Mouse (Mus musculus): Measurements from ENCODE around the gene Pimreg. TPM values are rescaled to one million over a fixed set of nuclear protein-coding genes. Genes with fewer than 3 reads are reported as not detected.

The Pimreg gene
- 228 and 241 TPM in 2 replicates for polyA plus RNA-seq (2014; fragmentation: Nextera tagmentation; extraction: Ambion mirVana)

DNA sequence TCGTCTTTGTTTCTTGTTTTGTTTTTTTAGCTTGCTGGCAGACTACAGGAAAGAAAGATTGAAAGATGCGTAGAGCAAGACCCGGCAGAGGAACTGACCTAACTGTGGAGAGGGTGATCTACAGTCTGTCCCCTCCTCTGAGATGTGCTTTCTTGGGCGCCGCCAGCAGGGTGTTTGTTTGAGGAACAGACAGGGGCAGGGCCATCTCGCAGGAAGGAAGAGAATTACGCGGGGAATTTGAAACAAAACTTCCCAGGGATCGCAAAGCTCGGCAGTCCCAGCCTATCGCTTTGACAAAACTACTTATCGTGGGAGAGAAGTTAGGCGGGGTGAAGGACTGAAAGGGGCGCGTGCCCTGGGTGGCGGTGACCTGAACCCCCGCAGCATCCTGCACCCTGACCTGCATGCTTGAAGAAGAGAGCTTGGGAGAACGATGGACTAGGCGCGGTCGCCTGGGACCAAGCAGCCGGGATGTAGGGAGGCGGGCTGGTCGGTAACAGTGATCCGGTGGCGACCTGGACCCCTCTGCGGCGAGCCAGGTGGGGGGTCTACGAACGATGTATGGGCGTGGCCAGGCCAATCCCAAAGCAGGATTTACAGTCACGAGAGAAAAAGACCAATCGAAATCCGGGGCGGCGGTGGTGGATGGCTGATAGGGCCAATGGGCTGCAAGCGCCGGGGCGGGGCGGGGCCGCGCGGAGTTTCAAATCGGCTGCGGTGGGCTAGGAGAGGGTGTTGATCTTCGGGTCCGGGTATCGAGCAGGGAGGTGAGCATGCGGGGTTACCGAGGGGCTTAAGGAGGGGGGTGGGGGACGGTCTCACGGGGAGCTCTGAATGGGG is at the start of gene Pimreg:
Pimreg (plus strand) TSS at position 265 of the 840 bp plus-strand sequence.
- DNase-seq (ENCODE audit: low spot score) (peak; percentile 98), ATAC-seq (replicated peaks; ENCODE audit: low FRiP score) (peak; percentile 91)
- Histone ChIP-seq H3K27me3 (ENCODE audit: control insufficient read depth, insufficient read depth, low read length) (no peaks in the 10 kb centered on the region), H3K36me3 (ENCODE audit: control insufficient read depth, insufficient read depth, low read length) (peaks cover 2% of the 10 kb centered on the region; the same call in 1 of the 2 replicates), H3K4me3 (ENCODE audit: low read depth, low read length) (peak within 1 kb of the TSS; percentile 71), H3K9me3 (ENCODE audit: control insufficient read depth, low read length) (no peaks in the 10 kb centered on the region), H3K4me2 (ENCODE audit: low read depth, low read length, severe bottlenecking) (peak within 1 kb of the TSS; percentile 94), H3K9ac (ENCODE audit: low read length) (peak within 1 kb of the TSS; percentile 80), H3K4me1 (replicated peaks; ENCODE audit: control insufficient read depth, insufficient read depth, low read length) (peaks cover 27% of the 10 kb centered on the region), H3K27ac (ENCODE audit: low read depth, low read length) (peak within 1 kb of the TSS; percentile 82)
- WGBS, result under 1% methylated on average over 52 of the region's 52 CpGs

GRCm38 (mm10) chr11:71992438-71992837 is 49.4 kb upstream of the Pimreg start:
- WGBS, result 93% methylated on average over 12 of the region's 12 CpGs

DNA sequence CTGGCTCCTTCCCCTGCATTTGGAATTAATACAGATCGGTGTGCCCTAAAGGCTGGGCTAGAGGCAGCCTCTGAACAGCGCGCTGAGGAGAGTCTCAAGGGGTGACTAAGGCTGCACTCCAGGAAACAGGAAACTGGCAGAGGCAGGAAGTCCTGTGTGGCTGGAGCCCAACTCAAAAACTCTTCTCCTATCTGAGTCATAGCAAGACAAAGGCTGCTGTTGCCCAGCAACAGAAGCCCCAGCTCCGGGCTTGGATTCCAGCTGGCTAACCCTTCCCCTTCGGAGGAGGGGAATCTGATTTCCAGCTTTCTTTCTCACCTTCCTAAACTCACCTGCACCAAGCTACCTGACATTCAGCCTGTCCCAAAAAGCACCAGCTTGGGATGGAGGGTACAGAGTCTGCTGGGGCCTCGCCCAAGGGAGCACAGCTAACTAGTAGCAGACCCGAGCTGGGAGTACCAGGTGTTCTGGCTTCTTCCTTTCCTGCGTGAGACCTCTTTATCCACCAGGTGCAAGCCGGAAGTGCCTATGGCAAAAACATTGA is 45.8 kb upstream of the Pimreg start:
- ATAC-seq (replicated peaks; ENCODE audit: low FRiP score) (peak; percentile 55), DNase-seq (ENCODE audit: low spot score) (peak; percentile 64)
- Histone ChIP-seq H3K27me3 (ENCODE audit: control insufficient read depth, insufficient read depth, low read length) (no peaks in the 10 kb centered on the region; the same call in 1 of the 2 replicates), H3K4me2 (ENCODE audit: low read depth, low read length, severe bottlenecking) (0 out of 2 replicates have a peak overlapping the region, but pooled peaks have one; percentile 20), H3K27ac (ENCODE audit: low read depth, low read length) (no peak overlapping the region), H3K4me1 (replicated peaks; ENCODE audit: control insufficient read depth, insufficient read depth, low read length) (peaks cover 4% of the 10 kb centered on the region), H3K4me3 (ENCODE audit: low read depth, low read length) (no peak overlapping the region), H3K36me3 (ENCODE audit: control insufficient read depth, insufficient read depth, low read length) (no peaks in the 10 kb centered on the region), H3K9ac (ENCODE audit: low read length) (peak overlapping the region; percentile 29), H3K9me3 (ENCODE audit: control insufficient read depth, low read length) (no peaks in the 10 kb centered on the region)
- WGBS, result 27% methylated on average over 9 of the region's 9 CpGs

More at GRCm38 (mm10) chr11:71992438-71992837, 49.4 kb upstream of the Pimreg start:
- Histone ChIP-seq H3K36me3 (ENCODE audit: control insufficient read depth, insufficient read depth, low read length) (no peaks in the 10 kb centered on the region), H3K27ac (ENCODE audit: low read depth, low read length) (no peak overlapping the region), H3K4me2 (ENCODE audit: low read depth, low read length, severe bottlenecking) (no peak overlapping the region), H3K9ac (ENCODE audit: low read length) (no peak overlapping the region), H3K4me3 (ENCODE audit: low read depth, low read length) (no peak overlapping the region), H3K4me1 (replicated peaks; ENCODE audit: control insufficient read depth, insufficient read depth, low read length) (peaks cover 4% of the 10 kb centered on the region), H3K9me3 (ENCODE audit: control insufficient read depth, low read length) (no peaks in the 10 kb centered on the region), H3K27me3 (ENCODE audit: control insufficient read depth, insufficient read depth, low read length) (no peaks in the 10 kb centered on the region)
- peak; percentile 47 for DNase-seq (ENCODE audit: low spot score)
- no peak for ATAC-seq (replicated peaks; ENCODE audit: low FRiP score)

GRCm38 (mm10) chr11:71996805-71997204 is 45.0 kb upstream of the Pimreg start:
- no peak overlapping the region for H3K4me3 ChIP-seq (ENCODE audit: low read depth, low read length)
- H3K36me3 ChIP-seq (ENCODE audit: control insufficient read depth, insufficient read depth, low read length), result no peaks in the 10 kb centered on the region
- no peak for DNase-seq (ENCODE audit: low spot score)
- H3K4me1 ChIP-seq (replicated peaks; ENCODE audit: control insufficient read depth, insufficient read depth, low read length), result peaks cover 4% of the 10 kb centered on the region
- H3K27ac ChIP-seq (ENCODE audit: low read depth, low read length), result no peak overlapping the region
- H3K9ac ChIP-seq (ENCODE audit: low read length), result no peak overlapping the region
- no peaks in the 10 kb centered on the region for H3K9me3 ChIP-seq (ENCODE audit: control insufficient read depth, low read length)
- 27% methylated on average over 11 of the region's 11 CpGs for WGBS
- no peak overlapping the region for H3K4me2 ChIP-seq (ENCODE audit: low read depth, low read length, severe bottlenecking)
- no peak for ATAC-seq (replicated peaks; ENCODE audit: low FRiP score)
- H3K27me3 ChIP-seq (ENCODE audit: control insufficient read depth, insufficient read depth, low read length), result no peaks in the 10 kb centered on the region; the same call in 1 of the 2 replicates

DNA sequence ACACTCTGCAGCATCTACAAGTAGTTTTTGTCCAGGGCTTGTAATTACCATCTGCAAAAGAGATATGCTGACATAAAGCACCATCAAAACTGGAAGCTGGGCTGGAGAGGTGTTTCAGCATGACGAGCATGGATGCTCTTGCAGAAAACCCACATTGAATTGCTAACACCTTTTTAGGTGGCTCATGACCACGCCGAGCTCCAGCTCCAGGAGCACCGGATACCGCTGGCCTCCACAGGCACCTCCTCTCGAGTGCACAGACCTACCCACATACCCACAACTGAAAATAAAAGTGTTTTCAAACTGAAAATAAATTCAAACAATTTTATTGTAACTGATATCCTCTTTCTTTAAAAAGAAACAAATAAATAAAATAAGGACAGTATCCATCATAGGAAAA is 41.6 kb upstream of the Pimreg start:
- Histone ChIP-seq H3K9ac (ENCODE audit: low read length) (no peak overlapping the region), H3K27me3 (ENCODE audit: control insufficient read depth, insufficient read depth, low read length) (no peaks in the 10 kb centered on the region; the same call in 1 of the 2 replicates), H3K4me2 (ENCODE audit: low read depth, low read length, severe bottlenecking) (no peak overlapping the region), H3K9me3 (ENCODE audit: control insufficient read depth, low read length) (no peaks in the 10 kb centered on the region), H3K4me1 (replicated peaks; ENCODE audit: control insufficient read depth, insufficient read depth, low read length) (peaks cover 4% of the 10 kb centered on the region), H3K4me3 (ENCODE audit: low read depth, low read length) (no peak overlapping the region), H3K27ac (ENCODE audit: low read depth, low read length) (no peak overlapping the region), H3K36me3 (ENCODE audit: control insufficient read depth, insufficient read depth, low read length) (no peaks in the 10 kb centered on the region)
- DNase-seq (ENCODE audit: low spot score) (no peak), ATAC-seq (replicated peaks; ENCODE audit: low FRiP score) (no peak)
- WGBS, result 83% methylated on average over 6 of the region's 6 CpGs

- 50% methylated on average over 13 of the region's 13 CpGs for WGBS
- no peaks in the 10 kb centered on the region for H3K9me3 ChIP-seq (ENCODE audit: control insufficient read depth, low read length)
- H3K27me3 ChIP-seq (ENCODE audit: control insufficient read depth, insufficient read depth, low read length), result no peaks in the 10 kb centered on the region; the same call in 1 of the 2 replicates
- no peak overlapping the region for H3K9ac ChIP-seq (ENCODE audit: low read length)
- no peak for ATAC-seq (replicated peaks; ENCODE audit: low FRiP score)
- peak; percentile 61 for DNase-seq (ENCODE audit: low spot score)
- no peak overlapping the region for H3K4me2 ChIP-seq (ENCODE audit: low read depth, low read length, severe bottlenecking)
- no peak overlapping the region for H3K27ac ChIP-seq (ENCODE audit: low read depth, low read length)
- no peaks in the 10 kb centered on the region for H3K4me1 ChIP-seq (replicated peaks; ENCODE audit: control insufficient read depth, insufficient read depth, low read length)
- H3K36me3 ChIP-seq (ENCODE audit: control insufficient read depth, insufficient read depth, low read length), result no peaks in the 10 kb centered on the region
- H3K4me3 ChIP-seq (ENCODE audit: low read depth, low read length), result no peak overlapping the region
These were observed 39.5 kb upstream of the Pimreg start for GRCm38 (mm10) chr11:72002138-72002853.

DNA sequence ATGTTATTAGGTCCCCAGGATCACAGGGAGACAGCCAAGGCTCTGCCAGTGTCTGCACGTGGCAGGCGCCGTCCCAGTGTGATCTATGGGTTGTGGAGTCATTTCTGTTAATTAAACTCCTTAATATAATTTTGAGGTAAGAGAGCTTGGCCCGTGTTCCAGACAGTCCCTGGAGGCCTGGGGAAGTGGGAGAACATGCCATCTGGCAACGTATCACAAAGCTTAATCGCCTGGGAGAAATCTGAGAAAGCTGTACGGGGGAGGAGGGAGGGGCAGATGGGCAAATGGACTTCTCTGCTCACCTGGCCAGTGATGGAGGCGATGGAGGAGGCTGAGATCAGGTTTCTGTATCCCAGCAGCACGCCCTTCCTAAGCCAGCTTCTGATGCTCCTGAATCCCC is 38.7 kb upstream of the Pimreg start:
- Histone ChIP-seq H3K4me1 (replicated peaks; ENCODE audit: control insufficient read depth, insufficient read depth, low read length) (no peaks in the 10 kb centered on the region), H3K9ac (ENCODE audit: low read length) (no peak overlapping the region), H3K27me3 (ENCODE audit: control insufficient read depth, insufficient read depth, low read length) (no peaks in the 10 kb centered on the region), H3K27ac (ENCODE audit: low read depth, low read length) (no peak overlapping the region), H3K9me3 (ENCODE audit: control insufficient read depth, low read length) (no peaks in the 10 kb centered on the region), H3K36me3 (ENCODE audit: control insufficient read depth, insufficient read depth, low read length) (no peaks in the 10 kb centered on the region), H3K4me3 (ENCODE audit: low read depth, low read length) (no peak overlapping the region), H3K4me2 (ENCODE audit: low read depth, low read length, severe bottlenecking) (no peak overlapping the region)
- no peak for ATAC-seq (replicated peaks; ENCODE audit: low FRiP score)
- DNase-seq (ENCODE audit: low spot score), result no peak
- 75% methylated on average over 9 of the region's 9 CpGs for WGBS

DNA sequence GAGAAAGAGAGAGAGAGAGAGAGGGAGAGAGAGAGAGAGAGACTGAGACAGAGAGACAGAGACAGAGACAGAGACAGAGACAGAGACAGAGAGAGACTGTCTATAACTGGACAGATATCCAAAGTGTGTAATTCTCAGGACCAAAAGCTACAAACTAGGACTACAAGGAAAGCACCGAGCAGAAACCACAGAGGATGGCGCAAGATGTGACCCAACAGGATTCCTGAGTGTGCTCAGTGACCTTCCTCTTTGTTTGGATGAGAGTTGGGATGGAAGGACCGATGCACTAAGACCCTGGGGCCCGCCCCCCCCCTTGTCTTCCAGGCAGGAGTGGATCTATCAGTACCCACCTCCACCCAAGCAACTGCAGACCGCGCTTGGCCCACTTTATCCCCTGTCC is 36.3 kb upstream of the Pimreg start:
- Histone ChIP-seq H3K36me3 (ENCODE audit: control insufficient read depth, insufficient read depth, low read length) (no peaks in the 10 kb centered on the region), H3K9me3 (ENCODE audit: control insufficient read depth, low read length) (no peaks in the 10 kb centered on the region), H3K4me3 (ENCODE audit: low read depth, low read length) (no peak overlapping the region), H3K9ac (ENCODE audit: low read length) (no peak overlapping the region), H3K27me3 (ENCODE audit: control insufficient read depth, insufficient read depth, low read length) (no peaks in the 10 kb centered on the region), H3K4me1 (replicated peaks; ENCODE audit: control insufficient read depth, insufficient read depth, low read length) (no peaks in the 10 kb centered on the region), H3K27ac (ENCODE audit: low read depth, low read length) (no peak overlapping the region), H3K4me2 (ENCODE audit: low read depth, low read length, severe bottlenecking) (no peak overlapping the region)
- ATAC-seq (replicated peaks; ENCODE audit: low FRiP score) (no peak), DNase-seq (ENCODE audit: low spot score) (peak; percentile 22)
- WGBS, result 88% methylated on average over 6 of the region's 6 CpGs

Data from forebrain, embryonic 11.5 days (tissue).